17 mouse cellular contexts compared by ENCODE assay signal in the genomic region with DNA sequence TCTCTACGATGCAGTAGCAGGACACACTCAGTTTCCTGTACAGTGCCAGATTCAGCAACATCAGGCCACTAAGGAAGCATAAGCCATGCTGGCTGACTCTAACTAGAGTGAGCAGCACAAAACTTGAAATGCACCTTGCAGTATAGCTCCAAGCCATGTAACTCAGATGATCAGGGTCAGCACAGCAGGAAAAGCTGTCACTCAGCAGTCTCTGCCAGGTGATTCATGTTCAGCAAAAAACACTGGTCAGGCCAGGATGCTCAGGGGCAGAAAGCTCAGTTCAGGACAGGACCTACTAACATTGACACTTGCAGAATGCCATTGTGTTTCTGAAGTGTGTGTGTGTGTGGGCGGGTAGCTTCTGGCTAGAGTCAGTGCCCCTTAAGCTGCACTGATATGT. TPM values are rescaled to one million over a fixed set of nuclear protein-coding genes. Genes with fewer than 3 reads are reported as not detected.
"Had no signal": no experiment of that assay in that cellular context is flagged by ENCODE, and none has a peak within 500 bp of the region (broad histone marks: within the 10 kb centered on the region; RNA-seq: fewer than 3 reads in every experiment).

No protein-coding gene starts in this region.

- DNase-seq: kidney, postnatal 10 days; kidney, postnatal 4 days; left cerebral cortex, postnatal 4 days; lung, adult 18-20 months; lung, postnatal 36 days; midbrain, embryonic 14.5 days; retina, postnatal 1 day; right cerebral cortex, postnatal 4 days; spleen, adult 18-20 months; thymus, adult 18-20 months; thymus, postnatal 14 days had no signal

RNA-seq across cellular contexts. Expression of a gene that starts 34.9 kb away (rescaled TPM):
- total RNA-seq: liver, adult 2 months; megakaryocyte, adult 5-6 weeks; monocyte, adult 5-6 weeks; neutrophil, adult 5-6 weeks had no signal
- polyA plus RNA-seq: liver, adult 2 months; liver, embryonic 14.5 days; lung, embryonic 16.5 days had no signal
